Mouse (Mus musculus): ENCODE data around the gene St6galnac3. TPM values are rescaled to one million over a fixed set of nuclear protein-coding genes. Genes with fewer than 3 reads are reported as not detected.

Gene St6galnac3
- 10.6 and 11.4 TPM in 2 replicates for polyA plus RNA-seq (2012; rRNA removed)

GRCm38 (mm10) chr3:153724701-153725668 lies at the start of gene St6galnac3:
Gene St6galnac3 (minus strand): TSS chr3:153725174.

Other genes starting within 250 kb of the St6galnac3 start
- 0.01 TPM in 1 of 2 replicates, not detected in the other for gene Asb17, start 119.0 kb upstream of the St6galnac3 start, polyA plus RNA-seq (2012; rRNA removed)
- gene Msh4, start 181.0 kb upstream of the St6galnac3 start, polyA plus RNA-seq (2012; rRNA removed) = 0.16 and 0.17 TPM in 2 replicates
- gene Rabggtb, start 187.8 kb upstream of the St6galnac3 start, polyA plus RNA-seq (2012; rRNA removed) = 80.1 and 88.8 TPM in 2 replicates
- 53.4 and 67.5 TPM in 2 replicates for gene Acadm, start 219.5 kb upstream of the St6galnac3 start, polyA plus RNA-seq (2012; rRNA removed)
- 18.3 and 18.4 TPM in 2 replicates for gene Slc44a5, start 248.3 kb upstream of the St6galnac3 start, polyA plus RNA-seq (2012; rRNA removed)

Data from central nervous system, embryonic 18 days (tissue).